Mouse (Mus musculus): Measurements from ENCODE around the gene Mecom. TPM values are rescaled to one million over a fixed set of nuclear protein-coding genes. Genes with fewer than 3 reads are reported as not detected.

Gene Mecom
- total and polyA plus RNA-seq, 3 experiments = not detected

DNA sequence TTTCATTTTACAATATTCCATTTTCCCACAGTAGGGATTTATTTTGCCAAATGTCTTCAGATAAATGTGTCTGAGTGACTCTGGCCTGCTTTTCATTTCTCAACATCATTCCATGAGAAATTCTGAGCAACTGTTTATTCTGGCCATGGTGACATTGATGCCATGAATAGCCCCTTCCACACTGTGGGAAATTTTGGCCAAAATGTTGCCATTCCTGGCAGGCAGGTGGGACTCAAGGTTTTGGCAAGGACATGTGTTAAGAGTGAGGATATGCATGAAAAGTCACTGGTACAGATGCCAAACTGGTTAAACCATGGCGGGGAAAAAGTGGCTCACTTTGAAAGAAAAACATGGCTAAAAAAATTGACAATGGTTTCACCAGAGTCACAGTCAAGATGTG is 456.4 kb downstream of the Mecom start:
- Histone ChIP-seq H3K27ac (ENCODE audit: insufficient read depth, low read depth) (no peak overlapping the region), H3K4me3 (replicated peaks in 1 of 3; ENCODE audit: low read depth in 2 of 3, low read length in 2 of 3, poor library complexity in 1 of 3) (no peak overlapping the region), H3K4me2 (ENCODE audit: insufficient read depth, low read depth, poor library complexity, severe bottlenecking) (no peak overlapping the region), H3K9ac (ENCODE audit: insufficient read depth, low read depth) (no peak overlapping the region), H3K79me2 (replicated peaks; ENCODE audit: control insufficient read depth, extremely low read depth, insufficient read depth, poor library complexity, severe bottlenecking) (no peaks in the 10 kb centered on the region), H3K36me3 (replicated peaks in 1 of 2; ENCODE audit: control insufficient read depth in 1 of 2, insufficient read depth in 1 of 2, low read length in 1 of 2) (no peaks in the 10 kb centered on the region), H3K4me1 (ENCODE audit: control insufficient read depth in 1 of 2, insufficient read depth in 2 of 2) (peaks cover 0 to 7% of the 10 kb centered on the region in 2 experiments; a peak in 2 of 4 replicates), H3K9me3 (replicated peaks; ENCODE audit: low read length) (no peaks in the 10 kb centered on the region), H3K27me3 (replicated peaks) (no peaks in the 10 kb centered on the region)
- DNase-seq (ENCODE audit: extremely low read depth) = no peak
- in situ Hi-C loops (cut with MboI; ENCODE audit: low pct_ligation_motif_present, low pct_unique_long_range_greater_than_20kb, low sequenced_read_pairs) = no loop called here
- TF ChIP-seq PAX5 (IDR thresholded peaks at IDR 0.05; ENCODE audit: low read length) (no peak), MEF2A (IDR thresholded peaks at IDR 0.05; ENCODE audit: borderline replicate concordance, low read depth, low read length) (no peak), MAFK (IDR thresholded peaks at IDR 0.05; ENCODE audit: insufficient replicate concordance, low read length) (no peak), KAT2A (IDR thresholded peaks at IDR 0.05; ENCODE audit: insufficient replicate concordance, low read length) (no peak), HCFC1 (IDR thresholded peaks at IDR 0.05; ENCODE audit: low read depth, low read length) (no peak), EP300 (IDR thresholded peaks at IDR 0.05; ENCODE audit: low read length) (no peak), MYC (IDR thresholded peaks at IDR 0.05; ENCODE audit: low read depth, low read length) (no peak), ETS1 (conservative IDR thresholded peaks at IDR 0.05; ENCODE audit: low read depth, low read length) (no peak), JUN (IDR thresholded peaks at IDR 0.05; ENCODE audit: insufficient read depth, low read depth, low read length) (no peak), CTCF (conservative IDR thresholded peaks at IDR 0.05 in 1 of 2, IDR thresholded peaks at IDR 0.05 in 1 of 2; ENCODE audit: low read depth in 2 of 2, low read length in 2 of 2) (no peak), RCOR1 (conservative IDR thresholded peaks at IDR 0.05; ENCODE audit: low read depth, low read length) (no peak), ZKSCAN1 (IDR thresholded peaks at IDR 0.05; ENCODE audit: borderline replicate concordance, low read depth, low read length) (no peak), TBP (conservative IDR thresholded peaks at IDR 0.05; ENCODE audit: low read depth, low read length) (no peak), JUND (conservative IDR thresholded peaks at IDR 0.05; ENCODE audit: low read depth, low read length) (no peak), MAX (IDR thresholded peaks at IDR 0.05; ENCODE audit: low read length) (no peak), POLR2A (IDR thresholded peaks at IDR 0.05; ENCODE audit: low read depth, low read length) (no peak), BHLHE40 (IDR thresholded peaks at IDR 0.05; ENCODE audit: low read depth, low read length) (no peak)
- dilution Hi-C loops (cut with MboI; ENCODE audit: extremely low pct_ligation_motif_present, extremely low pct_unique_long_range_greater_than_20kb, low sequenced_read_pairs) = no loop called here

DNA sequence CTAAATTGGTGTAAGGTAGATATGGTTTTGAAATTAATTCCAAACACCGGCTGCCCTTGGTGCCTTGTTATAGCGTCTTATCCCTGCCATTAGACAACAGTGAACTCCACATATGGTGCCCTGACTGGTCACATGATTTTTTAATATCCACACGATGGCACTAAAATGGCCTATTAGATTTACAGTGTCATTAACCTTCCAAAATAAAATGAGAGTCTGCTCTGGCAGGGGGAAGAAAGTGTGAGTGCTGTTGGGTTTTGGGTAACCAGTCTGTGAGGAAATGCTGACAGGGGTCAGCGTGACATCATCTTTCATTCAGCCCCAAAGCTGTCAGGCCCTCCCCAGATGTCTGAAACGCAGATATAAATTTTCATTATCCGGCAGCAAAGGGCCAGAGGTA is 461.7 kb downstream of the Mecom start:
- DNase-seq (ENCODE audit: extremely low read depth) = no peak
- Histone ChIP-seq H3K4me2 (ENCODE audit: insufficient read depth, low read depth, poor library complexity, severe bottlenecking) (no peak overlapping the region), H3K9ac (ENCODE audit: insufficient read depth, low read depth) (no peak overlapping the region), H3K4me3 (replicated peaks in 1 of 3; ENCODE audit: low read depth in 2 of 3, low read length in 2 of 3, poor library complexity in 1 of 3) (no peak overlapping the region), H3K9me3 (replicated peaks; ENCODE audit: low read length) (no peaks in the 10 kb centered on the region), H3K27ac (ENCODE audit: insufficient read depth, low read depth) (no peak overlapping the region), H3K36me3 (replicated peaks in 1 of 2; ENCODE audit: control insufficient read depth in 1 of 2, insufficient read depth in 1 of 2, low read length in 1 of 2) (no peaks in the 10 kb centered on the region), H3K4me1 (ENCODE audit: control insufficient read depth in 1 of 2, insufficient read depth in 2 of 2) (no peaks in the 10 kb centered on the region), H3K27me3 (replicated peaks) (no peaks in the 10 kb centered on the region), H3K79me2 (replicated peaks; ENCODE audit: control insufficient read depth, extremely low read depth, insufficient read depth, poor library complexity, severe bottlenecking) (no peaks in the 10 kb centered on the region)
- in situ Hi-C loops (cut with MboI; ENCODE audit: low pct_ligation_motif_present, low pct_unique_long_range_greater_than_20kb, low sequenced_read_pairs) = no loop called here
- TF ChIP-seq RAD21 (IDR thresholded peaks at IDR 0.05; ENCODE audit: low read depth, low read length) (no peak), MAX (IDR thresholded peaks at IDR 0.05; ENCODE audit: low read length) (no peak), EP300 (IDR thresholded peaks at IDR 0.05; ENCODE audit: low read length) (no peak)
- dilution Hi-C loops (cut with MboI; ENCODE audit: extremely low pct_ligation_motif_present, extremely low pct_unique_long_range_greater_than_20kb, low sequenced_read_pairs) = no loop called here

All from CH12.LX (cell line).